Mouse (Mus musculus): Measurements from ENCODE around the gene Pih1d3. TPM values are rescaled to one million over a fixed set of nuclear protein-coding genes. Genes with fewer than 3 reads are reported as not detected.

Gene Pih1d3
- total and polyA plus RNA-seq, 2 experiments from 2014 or later = not detected

DNA sequence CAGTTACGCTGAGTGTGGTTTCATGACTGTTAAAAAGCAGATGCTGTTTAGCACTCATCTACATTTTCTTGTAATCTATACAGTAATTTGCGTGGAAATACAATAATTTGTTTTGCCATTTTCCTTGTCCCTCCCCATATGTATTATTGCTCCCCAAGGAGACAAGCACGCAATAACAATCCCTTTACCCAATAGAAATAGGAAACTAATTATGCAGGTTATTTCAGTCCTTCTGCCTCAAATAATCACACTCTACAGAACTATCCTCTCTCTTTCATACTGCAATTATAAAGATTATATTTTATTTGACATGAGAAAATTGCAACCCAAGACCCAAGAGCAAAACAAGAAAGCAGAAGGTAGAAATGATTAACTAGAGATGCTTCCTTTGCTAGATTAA lies 25.7 kb upstream of the Pih1d3 start:
- WGBS = 87% methylated on average over 3 of the region's 3 CpGs
- no peak overlapping the region for H3K27ac ChIP-seq (ENCODE audit: low read depth, low read length)
- no peak overlapping the region for H3K4me3 ChIP-seq (ENCODE audit: low read depth, low read length)
- H3K4me1 ChIP-seq (ENCODE audit: insufficient read depth, low read length) = no peaks in the 10 kb centered on the region
- DNase-seq (ENCODE audit: low spot score) (no peak), ATAC-seq (ENCODE audit: low FRiP score) (no peak)
- H3K27me3 ChIP-seq (ENCODE audit: insufficient read depth, low read length) = no peaks in the 10 kb centered on the region
- no peaks in the 10 kb centered on the region for H3K36me3 ChIP-seq (ENCODE audit: insufficient read depth, low read length)
- no peaks in the 10 kb centered on the region for H3K9me3 ChIP-seq (ENCODE audit: low read length)
- no peak for TF ChIP-seq CTCF (IDR thresholded peaks at IDR 0.05)
- no peak overlapping the region for H3K4me2 ChIP-seq (ENCODE audit: low read depth, low read length, poor library complexity, severe bottlenecking)
- no peak overlapping the region for H3K9ac ChIP-seq (replicated peaks; ENCODE audit: low read length, poor library complexity, severe bottlenecking)

DNA sequence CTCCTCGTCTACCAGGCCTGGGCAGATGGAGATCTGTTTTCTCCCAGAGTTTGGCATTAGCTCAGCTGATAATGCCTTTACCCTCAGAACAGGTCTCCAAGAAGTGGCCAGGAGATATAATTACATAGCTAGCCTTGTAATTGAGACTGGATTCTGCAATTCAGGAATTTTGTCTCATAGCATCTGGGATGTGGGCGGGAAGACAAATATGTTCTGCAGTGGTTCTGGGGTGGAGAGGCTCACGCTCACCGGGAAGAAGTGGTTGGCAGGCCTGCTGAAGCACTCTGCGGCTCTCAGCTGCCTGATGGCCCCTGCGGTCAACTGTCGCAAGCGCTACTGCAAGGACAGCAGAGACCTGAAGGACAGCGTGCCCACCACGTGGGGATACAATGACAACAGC lies 18.9 kb upstream of the Pih1d3 start:
- H3K36me3 ChIP-seq (ENCODE audit: insufficient read depth, low read length) = no peaks in the 10 kb centered on the region
- H3K27ac ChIP-seq (ENCODE audit: low read depth, low read length) = no peak overlapping the region
- no peaks in the 10 kb centered on the region for H3K27me3 ChIP-seq (ENCODE audit: insufficient read depth, low read length)
- 91% methylated on average over 10 of the region's 10 CpGs for WGBS
- no peak overlapping the region for H3K4me2 ChIP-seq (ENCODE audit: low read depth, low read length, poor library complexity, severe bottlenecking)
- H3K4me3 ChIP-seq (ENCODE audit: low read depth, low read length) = no peak overlapping the region
- DNase-seq (ENCODE audit: low spot score) = no peak
- no peaks in the 10 kb centered on the region for H3K9me3 ChIP-seq (ENCODE audit: low read length)
- TF ChIP-seq CTCF (IDR thresholded peaks at IDR 0.05) = no peak
- ATAC-seq (ENCODE audit: low FRiP score) = no peak
- no peaks in the 10 kb centered on the region for H3K4me1 ChIP-seq (ENCODE audit: insufficient read depth, low read length)
- no peak overlapping the region for H3K9ac ChIP-seq (replicated peaks; ENCODE audit: low read length, poor library complexity, severe bottlenecking)

DNA sequence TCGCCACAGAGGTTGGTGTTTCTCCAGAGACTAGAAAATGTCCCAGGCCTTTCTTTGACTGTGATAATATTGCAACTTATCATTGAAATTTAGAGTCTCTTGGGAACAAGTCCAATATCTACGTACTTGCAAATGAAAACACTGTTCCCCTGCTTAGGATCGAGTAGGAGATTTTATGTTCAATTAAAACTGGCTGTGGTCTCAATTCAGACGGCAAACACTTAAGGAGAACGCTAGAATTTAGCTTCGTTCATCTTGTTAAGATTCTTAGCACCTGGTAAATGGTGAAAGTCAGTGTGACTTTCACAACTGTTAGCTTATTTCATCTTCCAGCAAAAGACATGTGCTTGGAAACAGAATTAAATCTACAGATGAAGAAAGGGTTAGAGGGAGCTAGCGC lies 17.3 kb upstream of the Pih1d3 start:
- Histone ChIP-seq H3K36me3 (ENCODE audit: insufficient read depth, low read length) (no peaks in the 10 kb centered on the region), H3K4me3 (ENCODE audit: low read depth, low read length) (no peak overlapping the region), H3K4me2 (ENCODE audit: low read depth, low read length, poor library complexity, severe bottlenecking) (no peak overlapping the region), H3K27me3 (ENCODE audit: insufficient read depth, low read length) (no peaks in the 10 kb centered on the region), H3K4me1 (ENCODE audit: insufficient read depth, low read length) (no peaks in the 10 kb centered on the region), H3K9me3 (ENCODE audit: low read length) (no peaks in the 10 kb centered on the region), H3K9ac (replicated peaks; ENCODE audit: low read length, poor library complexity, severe bottlenecking) (no peak overlapping the region), H3K27ac (ENCODE audit: low read depth, low read length) (no peak overlapping the region)
- no peak for TF ChIP-seq CTCF (IDR thresholded peaks at IDR 0.05)
- no peak for ATAC-seq (ENCODE audit: low FRiP score)
- 74% methylated on average over 7 of the region's 7 CpGs for WGBS
- DNase-seq (ENCODE audit: low spot score) = no peak

DNA sequence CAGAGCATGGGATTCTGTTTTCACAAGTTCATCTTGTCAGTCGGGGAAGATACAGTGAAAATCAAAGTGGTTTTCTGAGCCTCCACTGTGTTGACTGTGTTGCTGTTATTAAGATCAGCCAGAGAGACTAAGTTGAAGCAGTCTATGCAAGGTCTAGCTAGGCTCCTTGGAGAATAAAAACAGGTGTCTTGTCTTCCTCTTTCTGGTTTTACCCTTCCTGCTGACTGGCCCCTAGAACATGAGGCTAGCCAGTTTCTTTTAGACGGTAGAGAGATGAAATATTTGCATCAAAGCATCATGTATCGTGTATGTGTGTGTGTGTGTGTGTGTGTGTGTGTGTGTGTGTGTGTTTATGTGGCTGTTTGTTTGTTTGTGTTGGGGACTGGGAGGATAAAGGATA lies 16.9 kb upstream of the Pih1d3 start:
- H3K9me3 ChIP-seq (ENCODE audit: low read length) = no peaks in the 10 kb centered on the region
- no peak overlapping the region for H3K9ac ChIP-seq (replicated peaks; ENCODE audit: low read length, poor library complexity, severe bottlenecking)
- WGBS = 68% methylated on average over 3 of the region's 3 CpGs
- H3K4me2 ChIP-seq (ENCODE audit: low read depth, low read length, poor library complexity, severe bottlenecking) = no peak overlapping the region
- ATAC-seq (ENCODE audit: low FRiP score) = no peak
- H3K4me1 ChIP-seq (ENCODE audit: insufficient read depth, low read length) = no peaks in the 10 kb centered on the region
- no peak for DNase-seq (ENCODE audit: low spot score)
- H3K27me3 ChIP-seq (ENCODE audit: insufficient read depth, low read length) = no peaks in the 10 kb centered on the region
- H3K27ac ChIP-seq (ENCODE audit: low read depth, low read length) = no peak overlapping the region
- no peak overlapping the region for H3K4me3 ChIP-seq (ENCODE audit: low read depth, low read length)
- TF ChIP-seq CTCF (IDR thresholded peaks at IDR 0.05) = no peak
- H3K36me3 ChIP-seq (ENCODE audit: insufficient read depth, low read length) = no peaks in the 10 kb centered on the region

DNA sequence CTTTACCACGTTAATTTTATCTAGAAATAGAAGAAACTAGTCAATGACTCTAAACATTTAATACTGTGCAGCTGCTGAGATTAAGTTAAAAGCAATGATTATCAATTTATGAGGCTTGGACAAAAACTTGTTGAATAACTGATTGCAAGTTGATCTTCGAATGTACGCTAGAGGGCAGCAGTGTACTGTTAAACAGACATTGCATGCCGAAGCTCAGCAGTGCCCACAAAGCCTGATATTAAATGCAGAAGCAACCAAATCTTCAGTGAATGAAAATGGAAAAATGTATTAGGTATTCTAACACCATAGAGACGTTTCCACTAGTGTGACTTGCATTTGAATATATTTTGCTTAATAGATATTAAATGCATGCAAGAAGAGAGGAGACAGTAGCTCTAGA lies 12.5 kb upstream of the Pih1d3 start:
- peak; percentile 92 for DNase-seq (ENCODE audit: low spot score)
- TF ChIP-seq CTCF (IDR thresholded peaks at IDR 0.05) = peak; percentile 93
- no peaks in the 10 kb centered on the region for H3K9me3 ChIP-seq (ENCODE audit: low read length)
- no peak overlapping the region for H3K27ac ChIP-seq (ENCODE audit: low read depth, low read length)
- no peaks in the 10 kb centered on the region for H3K27me3 ChIP-seq (ENCODE audit: insufficient read depth, low read length)
- no peak overlapping the region for H3K4me2 ChIP-seq (ENCODE audit: low read depth, low read length, poor library complexity, severe bottlenecking)
- H3K9ac ChIP-seq (replicated peaks; ENCODE audit: low read length, poor library complexity, severe bottlenecking) = no peak overlapping the region
- 1% methylated on average over 5 of the region's 5 CpGs for WGBS
- no peak overlapping the region for H3K4me3 ChIP-seq (ENCODE audit: low read depth, low read length)
- peak; percentile 74; the same call in 1 of the 2 replicates for ATAC-seq (ENCODE audit: low FRiP score)
- no peaks in the 10 kb centered on the region for H3K36me3 ChIP-seq (ENCODE audit: insufficient read depth, low read length)
- H3K4me1 ChIP-seq (ENCODE audit: insufficient read depth, low read length) = no peaks in the 10 kb centered on the region

DNA sequence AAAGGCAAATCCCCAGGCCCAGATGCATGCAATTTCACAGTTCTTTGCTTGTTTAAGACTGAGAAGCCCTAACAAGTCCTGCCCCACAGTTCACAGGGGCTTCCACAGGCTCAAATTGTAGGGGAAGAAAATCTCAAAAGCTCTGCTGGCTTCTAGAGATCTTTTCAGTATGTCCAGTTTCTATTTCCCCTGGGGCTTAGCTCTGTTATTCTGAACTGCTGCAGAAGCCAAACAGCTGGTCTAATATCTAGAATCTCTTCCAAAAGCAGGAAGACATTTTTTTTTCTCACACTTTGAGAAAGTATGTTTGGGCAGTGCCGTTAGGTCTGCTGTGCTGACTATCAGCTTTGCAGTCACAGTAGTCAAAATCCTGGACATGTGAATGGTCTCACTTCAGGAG lies 7.8 kb upstream of the Pih1d3 start:
- no peak for DNase-seq (ENCODE audit: low spot score)
- no peak overlapping the region for H3K4me2 ChIP-seq (ENCODE audit: low read depth, low read length, poor library complexity, severe bottlenecking)
- ATAC-seq (ENCODE audit: low FRiP score) = no peak
- WGBS = 85% methylated on average over 1 of the region's 1 CpGs
- H3K4me3 ChIP-seq (ENCODE audit: low read depth, low read length) = no peak overlapping the region
- no peaks in the 10 kb centered on the region for H3K4me1 ChIP-seq (ENCODE audit: insufficient read depth, low read length)
- TF ChIP-seq CTCF (IDR thresholded peaks at IDR 0.05) = no peak
- no peak overlapping the region for H3K9ac ChIP-seq (replicated peaks; ENCODE audit: low read length, poor library complexity, severe bottlenecking)
- no peak overlapping the region for H3K27ac ChIP-seq (ENCODE audit: low read depth, low read length)
- H3K9me3 ChIP-seq (ENCODE audit: low read length) = no peaks in the 10 kb centered on the region
- H3K27me3 ChIP-seq (ENCODE audit: insufficient read depth, low read length) = no peaks in the 10 kb centered on the region
- no peaks in the 10 kb centered on the region for H3K36me3 ChIP-seq (ENCODE audit: insufficient read depth, low read length)
